Mouse (Mus musculus): Measurements from ENCODE around the gene Cfap73. TPM values are rescaled to one million over a fixed set of nuclear protein-coding genes. Genes with fewer than 3 reads are reported as not detected.

Cfap73 gene
- polyA plus RNA-seq (2015; fragmentation: Nextera tagmentation; extraction: Ambion mirVana), result 0.28 and 0.49 TPM in 2 replicates

GRCm38 (mm10) chr5:120634131-120634530, at the start of gene Cfap73:
Gene Cfap73, minus strand, starts transcription at chr5:120634235.
- WGBS, result 51% methylated on average over 9 of the region's 9 CpGs
- Histone ChIP-seq H3K9me3 (no peaks in the 10 kb centered on the region), H3K9ac (no peak within 1 kb of the TSS), H3K4me1 (replicated peaks) (peaks cover 6% of the 10 kb centered on the region; the same call in 1 of the 2 replicates), H3K27ac (no peak within 1 kb of the TSS), H3K4me2 (no peak within 1 kb of the TSS), H3K4me3 (no peak within 1 kb of the TSS), H3K27me3 (peaks cover 30% of the 10 kb centered on the region), H3K36me3 (no peaks in the 10 kb centered on the region)
- ATAC-seq (ENCODE audit: low FRiP score), result no peak

GRCm38 (mm10) chr5:120682982-120683771, 49.1 kb upstream of the Cfap73 start:
- no peak overlapping the region for H3K4me3 ChIP-seq
- peaks cover 32% of the 10 kb centered on the region for H3K4me1 ChIP-seq (replicated peaks)
- H3K9ac ChIP-seq, result no peak overlapping the region
- peaks cover 54% of the 10 kb centered on the region for H3K27me3 ChIP-seq
- no peaks in the 10 kb centered on the region for H3K9me3 ChIP-seq
- H3K27ac ChIP-seq, result no peak overlapping the region
- H3K4me2 ChIP-seq, result no peak overlapping the region
- 10% methylated on average over 24 of the region's 24 CpGs for WGBS
- ATAC-seq (ENCODE audit: low FRiP score), result no peak
- peaks cover 58% of the 10 kb centered on the region for H3K36me3 ChIP-seq

GRCm38 (mm10) chr5:120680918-120681317, 46.9 kb upstream of the Cfap73 start:
- Histone ChIP-seq H3K27ac (peak overlapping the region; percentile 92), H3K4me3 (no peak overlapping the region), H3K4me2 (no peak overlapping the region), H3K9ac (no peak overlapping the region), H3K36me3 (peaks cover 37% of the 10 kb centered on the region), H3K4me1 (replicated peaks) (peaks cover 32% of the 10 kb centered on the region), H3K9me3 (no peaks in the 10 kb centered on the region), H3K27me3 (peaks cover 43% of the 10 kb centered on the region)
- WGBS, result 85% methylated on average over 18 of the region's 18 CpGs
- no peak for ATAC-seq (ENCODE audit: low FRiP score)

- peak; percentile 86 for ATAC-seq (ENCODE audit: low FRiP score)
- Histone ChIP-seq H3K4me2 (peak overlapping the region; percentile 50), H3K36me3 (peaks cover 27% of the 10 kb centered on the region), H3K9me3 (no peaks in the 10 kb centered on the region), H3K27ac (peak overlapping the region; percentile 92), H3K27me3 (peaks cover 33% of the 10 kb centered on the region), H3K9ac (peak overlapping the region; percentile 71), H3K4me1 (replicated peaks) (peaks cover 35% of the 10 kb centered on the region), H3K4me3 (peak overlapping the region; percentile 29)
- under 1% methylated on average over 24 of the region's 24 CpGs for WGBS
These were observed 45.9 kb upstream of the Cfap73 start for GRCm38 (mm10) chr5:120679676-120680555.

GRCm38 (mm10) chr5:120677516-120677915, 43.5 kb upstream of the Cfap73 start:
- Histone ChIP-seq H3K4me3 (no peak overlapping the region), H3K4me2 (no peak overlapping the region), H3K27me3 (peaks cover 9% of the 10 kb centered on the region), H3K36me3 (peaks cover 11% of the 10 kb centered on the region), H3K9ac (no peak overlapping the region), H3K4me1 (replicated peaks) (peaks cover 33% of the 10 kb centered on the region), H3K9me3 (no peaks in the 10 kb centered on the region), H3K27ac (no peak overlapping the region)
- WGBS, result 20% methylated on average over 2 of the region's 2 CpGs
- no peak for ATAC-seq (ENCODE audit: low FRiP score)

- Histone ChIP-seq H3K4me2 (no peak overlapping the region), H3K4me1 (replicated peaks) (peaks cover 12% of the 10 kb centered on the region), H3K4me3 (no peak overlapping the region), H3K36me3 (no peaks in the 10 kb centered on the region), H3K27me3 (0 out of 2 replicates have a peak, but pooled peaks cover 8% of the 10 kb centered on the region), H3K9ac (no peak overlapping the region), H3K9me3 (no peaks in the 10 kb centered on the region), H3K27ac (no peak overlapping the region)
- ATAC-seq (ENCODE audit: low FRiP score), result peak; percentile 25; the same call in 1 of the 2 replicates
- WGBS, result 30% methylated on average over 21 of the region's 21 CpGs
These were observed 40.5 kb upstream of the Cfap73 start for GRCm38 (mm10) chr5:120674229-120675145.

GRCm38 (mm10) chr5:120673626-120674025, 39.6 kb upstream of the Cfap73 start:
- Histone ChIP-seq H3K4me1 (replicated peaks) (peaks cover 8% of the 10 kb centered on the region), H3K27me3 (peaks cover 8% of the 10 kb centered on the region; the same call in 1 of the 2 replicates), H3K36me3 (no peaks in the 10 kb centered on the region), H3K27ac (no peak overlapping the region), H3K9me3 (no peaks in the 10 kb centered on the region), H3K4me3 (no peak overlapping the region), H3K9ac (no peak overlapping the region), H3K4me2 (no peak overlapping the region)
- 14% methylated on average over 12 of the region's 12 CpGs for WGBS
- no peak for ATAC-seq (ENCODE audit: low FRiP score)

- Histone ChIP-seq H3K4me3 (no peak overlapping the region), H3K4me2 (no peak overlapping the region), H3K36me3 (no peaks in the 10 kb centered on the region), H3K27me3 (peaks cover 16% of the 10 kb centered on the region), H3K9me3 (no peaks in the 10 kb centered on the region), H3K4me1 (replicated peaks) (peaks cover 8% of the 10 kb centered on the region), H3K9ac (no peak overlapping the region), H3K27ac (no peak overlapping the region)
- no peak for ATAC-seq (ENCODE audit: low FRiP score)
- 82% methylated on average over 3 of the region's 3 CpGs for WGBS
These were observed 37.8 kb upstream of the Cfap73 start for GRCm38 (mm10) chr5:120671865-120672264.

GRCm38 (mm10) chr5:120670132-120670531, 36.1 kb upstream of the Cfap73 start:
- WGBS, result 89% methylated on average over 7 of the region's 7 CpGs
- Histone ChIP-seq H3K36me3 (no peaks in the 10 kb centered on the region), H3K27ac (no peak overlapping the region), H3K4me2 (no peak overlapping the region), H3K4me3 (no peak overlapping the region), H3K9ac (no peak overlapping the region), H3K4me1 (replicated peaks) (peaks cover 7% of the 10 kb centered on the region), H3K27me3 (peaks cover 22% of the 10 kb centered on the region), H3K9me3 (no peaks in the 10 kb centered on the region)
- no peak for ATAC-seq (ENCODE audit: low FRiP score)

GRCm38 (mm10) chr5:120668761-120669160, 34.7 kb upstream of the Cfap73 start:
- Histone ChIP-seq H3K27me3 (peaks cover 26% of the 10 kb centered on the region), H3K4me2 (no peak overlapping the region), H3K9me3 (no peaks in the 10 kb centered on the region), H3K27ac (no peak overlapping the region), H3K4me1 (replicated peaks) (no peaks in the 10 kb centered on the region), H3K4me3 (no peak overlapping the region), H3K9ac (no peak overlapping the region), H3K36me3 (no peaks in the 10 kb centered on the region)
- WGBS, result 75% methylated on average over 7 of the region's 7 CpGs
- no peak for ATAC-seq (ENCODE audit: low FRiP score)

- 46% methylated on average over 2 of the region's 2 CpGs for WGBS
- H3K4me3 ChIP-seq, result no peak overlapping the region
- no peak for ATAC-seq (ENCODE audit: low FRiP score)
These were observed 30.9 kb upstream of the Cfap73 start for GRCm38 (mm10) chr5:120664888-120665287.

More at GRCm38 (mm10) chr5:120664888-120665287, 30.9 kb upstream of the Cfap73 start:
- Histone ChIP-seq H3K9me3 (no peaks in the 10 kb centered on the region), H3K27ac (no peak overlapping the region), H3K36me3 (no peaks in the 10 kb centered on the region), H3K4me2 (no peak overlapping the region), H3K4me1 (replicated peaks) (no peaks in the 10 kb centered on the region), H3K9ac (no peak overlapping the region), H3K27me3 (peaks cover 34% of the 10 kb centered on the region)
